In the genomic region with DNA sequence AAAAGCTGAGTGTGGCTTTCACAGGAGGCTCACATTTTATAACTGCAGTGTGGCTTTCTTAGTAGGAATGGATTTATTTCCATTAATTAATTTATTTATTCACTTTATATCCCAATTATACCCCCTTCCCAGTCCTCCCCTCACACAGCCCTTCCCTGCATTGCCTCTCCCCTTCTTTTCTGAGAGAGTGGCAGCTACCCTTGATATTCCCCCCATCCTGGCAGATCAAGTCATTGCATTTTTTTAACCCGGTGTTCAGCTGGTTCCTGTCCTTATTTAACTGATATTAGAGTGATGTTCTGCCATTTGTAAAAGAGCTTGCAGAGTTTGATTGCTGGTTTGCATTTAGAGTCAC, we compare ENCODE assay signal across 27 mouse cellular contexts. TPM values are rescaled to one million over a fixed set of nuclear protein-coding genes. Genes with fewer than 3 reads are reported as not detected.
A peak's percentile ranks its signal among the peaks of the same experiment; 100 is the strongest.
DNase-seq lines count a peak whose midpoint lies in the region; ATAC-seq and TF ChIP-seq lines count a peak whose summit lies in the region.
"Had no signal": no experiment of that assay in that cellular context is flagged by ENCODE, and none has a peak within 500 bp of the region (broad histone marks: within the 10 kb centered on the region; RNA-seq: fewer than 3 reads in every experiment).

No protein-coding gene starts in this region.

- H3K4me2 ChIP-seq in heart, embryonic 13.5 days, result peak overlapping the region; percentile 29
- peak overlapping the region; percentile 64 for H3K4me2 ChIP-seq in liver, embryonic 15.5 days
- H3K4me2 ChIP-seq in neural tube, embryonic 15.5 days, result no peak overlapping the region
- H3K4me2 ChIP-seq: embryonic facial prominence, embryonic 12.5 days; forebrain, embryonic 13.5 days; hindbrain, embryonic 13.5 days had no signal

- ATAC-seq in erythroblast, adult 5-6 weeks (replicated peaks; ENCODE audit: low FRiP score, poor library complexity, severe bottlenecking), result no peak
- no peak for ATAC-seq in heart, embryonic 13.5 days (ENCODE audit: extremely low read depth, insufficient number of reproducible peaks, low FRiP score, low TSS enrichment)
- no peak for ATAC-seq in liver, embryonic 15.5 days (ENCODE audit: insufficient read depth)
- ATAC-seq in neural tube, embryonic 15.5 days (ENCODE audit: low FRiP score), result no peak
- ATAC-seq: CD4-positive, CD25-positive, alpha-beta regulatory T cell, adult 4 months; forebrain, embryonic 13.5 days; forebrain, postnatal 0 days; hindbrain, postnatal 0 days had no signal

- 37% methylated on average over 1 of the region's 1 CpGs for WGBS in heart, embryonic 13.5 days
- WGBS in liver, embryonic 15.5 days (ENCODE audit: insufficient replicate concordance), result 27% methylated on average over 1 of the region's 1 CpGs
- 53% methylated on average over 1 of the region's 1 CpGs for WGBS in thymus, adult 2 months
- 76% methylated on average over 1 of the region's 1 CpGs for WGBS in neural tube, embryonic 15.5 days

- peak overlapping the region; percentile 64 for H3K4me3 ChIP-seq in erythroblast, embryonic 14.5 days (replicated peaks)
- no peak overlapping the region for H3K4me3 ChIP-seq in heart, embryonic 13.5 days
- peak overlapping the region; percentile 50 for H3K4me3 ChIP-seq in liver, embryonic 15.5 days (replicated peaks)
- no peak overlapping the region for H3K4me3 ChIP-seq in thymus, adult 2 months (ENCODE audit: control insufficient read depth, insufficient read depth, low read length)
- no peak overlapping the region for H3K4me3 ChIP-seq in neural tube, embryonic 15.5 days (replicated peaks)
- H3K4me3 ChIP-seq: embryonic facial prominence, embryonic 12.5 days; forebrain, embryonic 13.5 days; hindbrain, embryonic 13.5 days had no signal

- H3K9me3 ChIP-seq in erythroblast, embryonic 14.5 days (ENCODE audit: control insufficient read depth, low read length), result no peaks in the 10 kb centered on the region
- H3K9me3 ChIP-seq in heart, embryonic 13.5 days, result no peaks in the 10 kb centered on the region
- H3K9me3 ChIP-seq in liver, embryonic 15.5 days (replicated peaks), result no peaks in the 10 kb centered on the region
- H3K9me3 ChIP-seq in neural tube, embryonic 15.5 days (replicated peaks), result no peaks in the 10 kb centered on the region
- H3K9me3 ChIP-seq: embryonic facial prominence, embryonic 12.5 days; forebrain, embryonic 13.5 days; G1E; hindbrain, embryonic 13.5 days had no signal

- no peak for TF ChIP-seq POLR2A in thymus, adult 2 months (IDR thresholded peaks at IDR 0.05; ENCODE audit: control insufficient read depth, extremely low read depth, insufficient read depth, low read length, poor library complexity)

- H3K9ac ChIP-seq in heart, embryonic 13.5 days, result no peak overlapping the region
- H3K9ac ChIP-seq in liver, embryonic 15.5 days, result peak overlapping the region; percentile 54
- no peak overlapping the region for H3K9ac ChIP-seq in neural tube, embryonic 15.5 days (replicated peaks)
- H3K9ac ChIP-seq: embryonic facial prominence, embryonic 12.5 days; forebrain, embryonic 13.5 days; forebrain, postnatal 0 days; hindbrain, embryonic 13.5 days had no signal

- H3K27me3 ChIP-seq in erythroblast, embryonic 14.5 days (ENCODE audit: control insufficient read depth), result no peaks in the 10 kb centered on the region
- no peaks in the 10 kb centered on the region for H3K27me3 ChIP-seq in heart, embryonic 13.5 days (replicated peaks)
- no peaks in the 10 kb centered on the region for H3K27me3 ChIP-seq in liver, embryonic 15.5 days
- H3K27me3 ChIP-seq in thymus, adult 2 months (ENCODE audit: control insufficient read depth, insufficient read depth, low read length), result no peaks in the 10 kb centered on the region
- H3K27me3 ChIP-seq in neural tube, embryonic 15.5 days (replicated peaks), result no peaks in the 10 kb centered on the region
- H3K27me3 ChIP-seq: embryonic facial prominence, embryonic 12.5 days; forebrain, embryonic 13.5 days; hindbrain, embryonic 13.5 days had no signal

- H3K27ac ChIP-seq in heart, embryonic 13.5 days (replicated peaks), result peak overlapping the region; percentile 50; the same call in 1 of the 2 replicates
- peak overlapping the region; percentile 98 for H3K27ac ChIP-seq in liver, embryonic 15.5 days (replicated peaks)
- no peak overlapping the region for H3K27ac ChIP-seq in thymus, adult 2 months (ENCODE audit: control insufficient read depth, insufficient read depth, low read length)
- no peak overlapping the region for H3K27ac ChIP-seq in neural tube, embryonic 15.5 days (replicated peaks)
- H3K27ac ChIP-seq: embryonic facial prominence, embryonic 12.5 days; forebrain, embryonic 13.5 days; hindbrain, embryonic 13.5 days; hindbrain, postnatal 0 days had no signal

- H3K4me1 ChIP-seq in erythroblast, embryonic 14.5 days (ENCODE audit: control insufficient read depth), result peaks cover 57% of the 10 kb centered on the region
- peaks cover 9% of the 10 kb centered on the region for H3K4me1 ChIP-seq in heart, embryonic 13.5 days
- peaks cover 31% of the 10 kb centered on the region for H3K4me1 ChIP-seq in liver, embryonic 15.5 days (replicated peaks)
- H3K4me1 ChIP-seq in thymus, adult 2 months (replicated peaks; ENCODE audit: control insufficient read depth, insufficient read depth, low read length), result no peaks in the 10 kb centered on the region
- H3K4me1 ChIP-seq in neural tube, embryonic 15.5 days, result no peaks in the 10 kb centered on the region
- H3K4me1 ChIP-seq: embryonic facial prominence, embryonic 12.5 days; forebrain, embryonic 13.5 days; hindbrain, embryonic 13.5 days had no signal

- TF ChIP-seq CTCF in thymus, adult 2 months (IDR thresholded peaks at IDR 0.05; ENCODE audit: borderline replicate concordance, control insufficient read depth, extremely low read depth, insufficient read depth, low read length, poor library complexity), result no peak

- H3K36me3 ChIP-seq in erythroblast, embryonic 14.5 days (ENCODE audit: control insufficient read depth), result peaks cover 36% of the 10 kb centered on the region
- no peaks in the 10 kb centered on the region for H3K36me3 ChIP-seq in heart, embryonic 13.5 days
- H3K36me3 ChIP-seq in liver, embryonic 15.5 days (replicated peaks), result no peaks in the 10 kb centered on the region
- no peaks in the 10 kb centered on the region for H3K36me3 ChIP-seq in thymus, adult 2 months (ENCODE audit: control insufficient read depth, insufficient read depth, low read length)
- H3K36me3 ChIP-seq in neural tube, embryonic 15.5 days, result no peaks in the 10 kb centered on the region
- H3K36me3 ChIP-seq: embryonic facial prominence, embryonic 12.5 days; G1E; hindbrain, embryonic 13.5 days had no signal

- DNase-seq in heart, adult 11 months, result no peak
- DNase-seq in c-Kit-positive CD71-positive TER-119-positive erythroid progenitor cells, embryonic 14.5 days (ENCODE audit: low spot score), result peak; percentile 44
- DNase-seq in thymus, adult 2 months, result no peak
- DNase-seq: adrenal gland, postnatal 14 days; B cell, adult 2 months; cerebellum, adult 2 months; cerebellum, postnatal 14 days; forebrain, postnatal 0 days; gastrocnemius, postnatal 14 days had no signal

RNA-seq across cellular contexts. Expression of gene Hbb-bt, which starts 4.0 kb away (rescaled TPM):
- polyA plus RNA-seq in erythroblast, embryonic 14.5 days (2012), result 22,007 and 54,805 TPM in 2 replicates
- total RNA-seq in erythroblast, adult 5-6 weeks (2015; ENCODE audit: low replicate concordance), result 39,556 and 40,045 TPM in 2 replicates
- 14,681 and 15,230 TPM in 2 replicates for total RNA-seq in erythroblast, adult 5-6 weeks (2017; ENCODE audit: low replicate concordance)
- polyA plus RNA-seq in heart, embryonic 13.5 days (2015; fragmentation: Nextera tagmentation; extraction: Ambion mirVana), result 7,919 and 10,944 TPM in 2 replicates
- polyA plus RNA-seq in liver, embryonic 15.5 days (2015; fragmentation: Nextera tagmentation; extraction: Ambion mirVana), result 48,050 and 52,773 TPM in 2 replicates
- polyA plus RNA-seq in thymus, adult 2 months (2012; rRNA removed), result 168 and 261 TPM in 2 replicates
- polyA plus RNA-seq in neural tube, embryonic 15.5 days (2015; fragmentation: Nextera tagmentation; extraction: Ambion mirVana), result 1,593 and 1,794 TPM in 2 replicates

RNA-seq across cellular contexts. Expression of gene Hbb-bs, which starts 18.1 kb away (rescaled TPM):
- 263,491 and 269,873 TPM in 2 replicates for polyA plus RNA-seq in erythroblast, embryonic 14.5 days (2012)
- total RNA-seq in erythroblast, adult 5-6 weeks (2015; ENCODE audit: low replicate concordance), result 179,259 and 187,171 TPM in 2 replicates
- 69,583 and 76,927 TPM in 2 replicates for total RNA-seq in erythroblast, adult 5-6 weeks (2017; ENCODE audit: low replicate concordance)
- polyA plus RNA-seq in heart, embryonic 13.5 days (2015; fragmentation: Nextera tagmentation; extraction: Ambion mirVana), result 15,930 and 21,711 TPM in 2 replicates
- 116,188 and 122,775 TPM in 2 replicates for polyA plus RNA-seq in liver, embryonic 15.5 days (2015; fragmentation: Nextera tagmentation; extraction: Ambion mirVana)
- 1,784 and 2,649 TPM in 2 replicates for polyA plus RNA-seq in thymus, adult 2 months (2012; rRNA removed)
- polyA plus RNA-seq in neural tube, embryonic 15.5 days (2015; fragmentation: Nextera tagmentation; extraction: Ambion mirVana), result 4,647 and 5,279 TPM in 2 replicates

RNA-seq across cellular contexts. Expression of gene Olfr67, which starts 18.2 kb away (rescaled TPM):
- not detected in 2 replicates for polyA plus RNA-seq in erythroblast, embryonic 14.5 days (2012)
- 5.0 and 10.2 TPM in 2 replicates for total RNA-seq in erythroblast, adult 5-6 weeks (2015; ENCODE audit: low replicate concordance)
- 2.8 and 4.2 TPM in 2 replicates for total RNA-seq in erythroblast, adult 5-6 weeks (2017; ENCODE audit: low replicate concordance)
- polyA plus RNA-seq in heart, embryonic 13.5 days (2015; fragmentation: Nextera tagmentation; extraction: Ambion mirVana), result not detected in 2 replicates
- not detected in 2 replicates for polyA plus RNA-seq in liver, embryonic 15.5 days (2015; fragmentation: Nextera tagmentation; extraction: Ambion mirVana)
- polyA plus RNA-seq in thymus, adult 2 months (2012; rRNA removed), result not detected in 2 replicates
- not detected in 2 replicates for polyA plus RNA-seq in neural tube, embryonic 15.5 days (2015; fragmentation: Nextera tagmentation; extraction: Ambion mirVana)
- total RNA-seq: adrenal gland, adult 18-20 months; adrenal gland, postnatal 14 days; common myeloid progenitor, adult 5-6 weeks; forebrain, postnatal 0 days; G1E; gastrocnemius, adult 18-20 months; gastrocnemius, postnatal 14 days; hematopoietic stem cell, adult 5-6 weeks; hindbrain, postnatal 0 days had no signal
- polyA plus RNA-seq: CD4-positive, CD25-positive, alpha-beta regulatory T cell, adult 4 months; cerebellum, adult 2 months; embryonic facial prominence, embryonic 12.5 days; forebrain, embryonic 13.5 days; forebrain, postnatal 0 days; gonadal fat pad, adult 2 months; heart, postnatal 0 days; hindbrain, embryonic 13.5 days; hindbrain, postnatal 0 days; intestine, embryonic 14.5 days had no signal

RNA-seq across cellular contexts. Expression of gene Olfr68, which starts 30.3 kb away (rescaled TPM):
- polyA plus RNA-seq in erythroblast, embryonic 14.5 days (2012), result 0.02 TPM in 1 of 2 replicates, not detected in the other
- 1.0 and 1.3 TPM in 2 replicates for total RNA-seq in erythroblast, adult 5-6 weeks (2015; ENCODE audit: low replicate concordance)
- total RNA-seq in erythroblast, adult 5-6 weeks (2017; ENCODE audit: low replicate concordance), result 1.4 and 1.5 TPM in 2 replicates
- not detected in 2 replicates for polyA plus RNA-seq in heart, embryonic 13.5 days (2015; fragmentation: Nextera tagmentation; extraction: Ambion mirVana)
- polyA plus RNA-seq in liver, embryonic 15.5 days (2015; fragmentation: Nextera tagmentation; extraction: Ambion mirVana), result not detected in 2 replicates
- polyA plus RNA-seq in thymus, adult 2 months (2012; rRNA removed), result not detected in 2 replicates
- polyA plus RNA-seq in neural tube, embryonic 15.5 days (2015; fragmentation: Nextera tagmentation; extraction: Ambion mirVana), result not detected in 2 replicates
- total RNA-seq: adrenal gland, adult 18-20 months; adrenal gland, postnatal 14 days; common myeloid progenitor, adult 5-6 weeks; forebrain, postnatal 0 days; gastrocnemius, adult 18-20 months; gastrocnemius, postnatal 14 days; hematopoietic stem cell, adult 5-6 weeks; hindbrain, postnatal 0 days had no signal
- polyA plus RNA-seq: CD4-positive, CD25-positive, alpha-beta regulatory T cell, adult 4 months; cerebellum, adult 2 months; embryonic facial prominence, embryonic 12.5 days; forebrain, embryonic 13.5 days; forebrain, postnatal 0 days; G1E; gonadal fat pad, adult 2 months; heart, postnatal 0 days; hindbrain, embryonic 13.5 days; hindbrain, postnatal 0 days; intestine, embryonic 14.5 days had no signal

RNA-seq across cellular contexts. Expression of gene Hbb-bh2, which starts 30.5 kb away (rescaled TPM):
- polyA plus RNA-seq in erythroblast, embryonic 14.5 days (2012), result 0.10 TPM in 1 of 2 replicates, not detected in the other
- not detected in 2 replicates for total RNA-seq in erythroblast, adult 5-6 weeks (2015; ENCODE audit: low replicate concordance)
- 1.0 and 4.6 TPM in 2 replicates for total RNA-seq in erythroblast, adult 5-6 weeks (2017; ENCODE audit: low replicate concordance)
- not detected in 2 replicates for polyA plus RNA-seq in heart, embryonic 13.5 days (2015; fragmentation: Nextera tagmentation; extraction: Ambion mirVana)
- polyA plus RNA-seq in liver, embryonic 15.5 days (2015; fragmentation: Nextera tagmentation; extraction: Ambion mirVana), result not detected in 2 replicates
- not detected in 2 replicates for polyA plus RNA-seq in thymus, adult 2 months (2012; rRNA removed)
- not detected in 2 replicates for polyA plus RNA-seq in neural tube, embryonic 15.5 days (2015; fragmentation: Nextera tagmentation; extraction: Ambion mirVana)
- total RNA-seq: adrenal gland, adult 18-20 months; adrenal gland, postnatal 14 days; common myeloid progenitor, adult 5-6 weeks; forebrain, postnatal 0 days; G1E; gastrocnemius, adult 18-20 months; gastrocnemius, postnatal 14 days; hematopoietic stem cell, adult 5-6 weeks; hindbrain, postnatal 0 days had no signal
- polyA plus RNA-seq: CD4-positive, CD25-positive, alpha-beta regulatory T cell, adult 4 months; cerebellum, adult 2 months; forebrain, embryonic 13.5 days; forebrain, postnatal 0 days; G1E; gonadal fat pad, adult 2 months; heart, postnatal 0 days; hindbrain, embryonic 13.5 days; hindbrain, postnatal 0 days; intestine, embryonic 14.5 days had no signal

Comparison
In these comparisons a context has a peak if more than half of its experiments do, and no peak if none do; other contexts are left out.
1. H3K4me3 ChIP-seq: peak in erythroblast, embryonic 14.5 days (single experiment) and liver, embryonic 15.5 days (single experiment); none in heart, embryonic 13.5 days (single experiment), thymus, adult 2 months (single experiment) and neural tube, embryonic 15.5 days (single experiment).
2. H3K27ac ChIP-seq: peak in heart, embryonic 13.5 days (single experiment) and liver, embryonic 15.5 days (single experiment); none in thymus, adult 2 months (single experiment) and neural tube, embryonic 15.5 days (single experiment).